Mouse (Mus musculus): ENCODE data around the gene Kcnj15. TPM values are rescaled to one million over a fixed set of nuclear protein-coding genes. Genes with fewer than 3 reads are reported as not detected.

Gene Kcnj15
- polyA plus RNA-seq (2012) = not detected in 2 replicates

DNA sequence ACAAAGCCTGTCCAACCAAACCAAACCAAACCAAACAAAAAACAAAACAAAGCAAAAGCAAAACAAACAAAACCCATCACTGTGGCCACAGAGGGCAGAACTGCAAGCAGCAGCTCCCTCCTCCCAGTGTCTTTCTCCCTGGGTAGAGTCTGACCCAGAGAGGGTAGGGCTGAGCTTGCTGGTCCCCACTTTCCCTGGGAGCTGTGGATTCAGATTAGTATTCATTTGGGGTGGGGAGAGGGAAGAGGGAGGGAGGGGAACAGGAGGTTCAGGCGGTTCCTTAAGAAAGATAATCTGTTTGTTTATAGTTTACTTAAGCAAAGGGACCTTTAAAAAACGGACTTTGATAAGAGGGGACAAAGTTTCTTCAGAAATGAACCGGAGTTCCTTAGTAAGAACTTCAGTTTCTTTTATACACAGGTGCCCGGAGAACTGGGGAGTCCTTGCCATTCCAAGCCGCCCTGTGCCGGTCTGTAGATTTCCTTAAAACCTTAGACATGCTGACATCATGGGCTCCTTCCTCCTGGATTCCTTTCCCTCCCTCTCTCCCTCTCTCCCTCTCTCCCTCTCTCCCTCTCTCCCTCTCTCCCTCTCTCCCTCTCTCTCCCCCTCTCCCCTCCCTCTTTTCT lies at the start of gene Kcnj15:
TSS of gene Kcnj15 (plus strand) at position 293 of the 629 bp plus-strand sequence.

